Mouse (Mus musculus) hindbrain, embryonic 13.5 days (tissue): Measurements from ENCODE around the gene Aldh1a2. TPM values are rescaled to one million over a fixed set of nuclear protein-coding genes. Genes with fewer than 3 reads are reported as not detected.

ENCODE experiments used
- ATAC-seq: fragments of 200-750 bp; cut with Nextera tagmentation; 2 replicates; pipeline ENCODE4 v1.8.0; 2017; ENCODE audit warnings: moderate TSS enrichment; ENCODE audit not compliant: low FRiP score
- H3K27ac ChIP-seq: fragments of 300-500 bp; sonication (generic); 2 replicates; pipeline ENCODE4 v1.5.1; 2015; ENCODE audit warnings: inconsistent platforms, mild to moderate bottlenecking, moderate library complexity
- H3K27me3 ChIP-seq: fragments of 300-500 bp; sonication (generic); 2 replicates; pipeline ENCODE4 v1.6.1; 2015; ENCODE audit warnings: mild to moderate bottlenecking, inconsistent platforms
- H3K36me3 ChIP-seq: fragments of 300-500 bp; sonication (generic); 2 replicates; pipeline ENCODE4 v1.6.1; 2015; ENCODE audit warnings: mild to moderate bottlenecking, inconsistent platforms
- H3K4me1 ChIP-seq: fragments of 300-500 bp; sonication (generic); replicated peaks from 2 replicates; pipeline ENCODE4 v1.6.1; 2015; ENCODE audit warnings: inconsistent platforms
- H3K4me2 ChIP-seq: fragments of 300-500 bp; sonication (generic); 2 replicates; pipeline ENCODE4 v1.6.1; 2015; ENCODE audit warnings: inconsistent platforms, mild to moderate bottlenecking, moderate library complexity
- H3K4me3 ChIP-seq: fragments of 300-500 bp; sonication (generic); 2 replicates; pipeline ENCODE4 v1.5.1; 2015; ENCODE audit warnings: mild to moderate bottlenecking, inconsistent platforms
- H3K9ac ChIP-seq: fragments of 300-500 bp; sonication (generic); 2 replicates; pipeline ENCODE4 v1.6.1; 2015; ENCODE audit warnings: mild to moderate bottlenecking, inconsistent platforms
- H3K9me3 ChIP-seq: fragments of 300-500 bp; sonication (generic); 2 replicates; pipeline ENCODE4 v1.6.1; 2016; ENCODE audit warnings: inconsistent platforms
- WGBS: fragments of 180-500 bp; shearing (Covaris S2); methylation state at CpG from one replicate; pipeline ENCODE4 v1.1.7; 2015; 5-methylcytosine and 5-hydroxymethylcytosine counted together
- polyA plus RNA-seq: library from polyadenylated mRNA; unstranded; fragments of >200 nt; fragmentation: Nextera tagmentation; extraction: Ambion mirVana; gene quantifications from 2 replicates; pipeline ENCODE4 v1.2.1, GENCODE M21; 2015

Aldh1a2 gene
- polyA plus RNA-seq, 1 experiment from 2014 or later: 40.4 TPM

DNA sequence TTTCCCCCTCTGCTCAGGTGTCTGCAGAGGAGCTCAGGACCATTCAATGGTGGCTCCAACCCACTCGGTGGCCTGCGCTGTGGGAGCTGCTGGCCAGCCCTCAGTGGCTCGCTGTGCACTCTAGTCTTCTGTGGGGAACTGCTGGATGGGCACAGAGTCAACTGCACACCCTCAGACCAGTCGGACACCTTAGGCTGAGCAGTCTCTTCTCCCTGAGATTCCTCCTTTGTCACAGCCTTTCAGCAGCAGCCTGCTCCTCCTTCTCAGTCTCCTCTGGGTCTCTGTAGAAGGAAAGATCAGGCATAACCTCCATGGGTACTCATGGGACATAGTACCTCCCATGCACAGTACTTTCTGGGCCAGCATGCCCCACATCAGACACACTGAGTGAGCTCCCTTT, 63.2 kb downstream of the Aldh1a2 start:
- no peak for ATAC-seq
- 92% methylated on average over 4 of the region's 4 CpGs for WGBS
- 0 out of 2 replicates have a peak, but pooled peaks cover 5% of the 10 kb centered on the region for H3K4me1 ChIP-seq
- H3K4me3 ChIP-seq: no peak overlapping the region
- no peak overlapping the region for H3K4me2 ChIP-seq
- H3K9ac ChIP-seq: no peak overlapping the region
- H3K36me3 ChIP-seq: no peaks in the 10 kb centered on the region
- no peaks in the 10 kb centered on the region for H3K27me3 ChIP-seq
- no peaks in the 10 kb centered on the region for H3K9me3 ChIP-seq
- H3K27ac ChIP-seq: no peak overlapping the region

DNA sequence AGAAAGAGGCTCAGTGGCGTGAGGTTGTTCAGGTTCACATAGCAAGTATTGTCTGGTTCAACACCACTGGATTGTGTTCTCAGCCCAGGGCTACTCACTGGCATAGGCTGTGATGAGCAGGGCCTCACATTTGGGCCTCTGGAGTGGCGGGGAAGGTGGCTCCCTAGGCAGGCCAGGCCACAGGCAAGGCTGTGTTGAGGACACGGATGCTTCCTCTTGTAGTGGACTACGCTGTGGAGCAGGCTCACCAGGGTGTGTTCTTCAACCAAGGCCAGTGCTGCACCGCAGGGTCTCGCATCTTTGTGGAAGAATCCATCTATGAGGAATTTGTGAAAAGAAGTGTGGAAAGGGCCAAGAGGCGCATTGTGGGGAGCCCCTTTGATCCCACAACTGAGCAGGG, 67.6 kb downstream of the Aldh1a2 start:
- no peak overlapping the region for H3K4me3 ChIP-seq
- 86% methylated on average over 7 of the region's 7 CpGs for WGBS
- H3K4me1 ChIP-seq: no peaks in the 10 kb centered on the region
- no peak for ATAC-seq
- H3K27me3 ChIP-seq: no peaks in the 10 kb centered on the region
- no peak overlapping the region for H3K4me2 ChIP-seq
- no peaks in the 10 kb centered on the region for H3K36me3 ChIP-seq
- no peaks in the 10 kb centered on the region for H3K9me3 ChIP-seq
- no peak overlapping the region for H3K9ac ChIP-seq
- H3K27ac ChIP-seq: no peak overlapping the region

DNA sequence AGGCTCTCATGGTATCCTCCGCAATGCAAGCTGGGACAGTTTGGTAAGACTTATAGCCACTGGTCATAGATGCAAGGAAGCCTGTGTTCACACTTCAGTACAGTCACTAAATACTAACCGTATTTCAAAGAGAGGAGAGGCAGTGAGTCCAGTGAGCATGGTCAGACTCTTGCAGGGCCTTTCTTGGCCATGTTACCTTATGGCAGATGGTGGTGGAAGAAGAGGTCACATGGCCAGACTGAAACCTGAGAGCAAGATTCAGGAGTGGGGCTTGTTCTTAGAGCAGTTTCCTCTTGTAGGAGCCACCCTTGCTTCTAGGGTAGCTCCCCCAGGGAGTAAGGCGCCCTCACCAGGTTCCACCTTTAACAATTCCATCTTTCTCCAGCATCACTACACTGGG, 69.6 kb downstream of the Aldh1a2 start:
- Histone ChIP-seq H3K4me3 (no peak overlapping the region), H3K36me3 (no peaks in the 10 kb centered on the region)
- ATAC-seq: no peak

DNA sequence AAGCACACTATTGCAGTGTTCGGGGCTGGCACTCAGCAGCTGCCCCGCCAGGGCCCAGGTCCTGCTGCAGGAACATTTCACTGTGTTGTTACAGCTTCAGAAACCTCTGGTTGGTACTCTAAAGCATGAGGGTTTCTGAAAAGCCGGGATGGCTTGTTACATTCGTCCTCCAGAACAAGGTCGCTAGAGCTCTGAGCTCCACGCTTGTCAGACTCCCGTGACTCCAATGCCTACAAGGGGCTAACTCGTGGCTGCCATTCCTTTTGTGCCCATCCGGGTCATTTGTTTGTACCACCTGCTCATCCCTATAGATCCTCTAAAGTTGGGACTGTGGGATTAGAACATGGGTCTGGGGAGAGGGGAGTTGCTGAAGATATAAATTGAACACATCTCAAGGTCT, 70.8 kb downstream of the Aldh1a2 start:
- no peak overlapping the region for H3K27ac ChIP-seq
- H3K4me2 ChIP-seq: no peak overlapping the region
- H3K36me3 ChIP-seq: no peaks in the 10 kb centered on the region
- H3K9ac ChIP-seq: no peak overlapping the region
- no peaks in the 10 kb centered on the region for H3K4me1 ChIP-seq
- no peaks in the 10 kb centered on the region for H3K27me3 ChIP-seq
- no peak for ATAC-seq
- no peak overlapping the region for H3K4me3 ChIP-seq
- WGBS: 87% methylated on average over 9 of the region's 9 CpGs
- no peaks in the 10 kb centered on the region for H3K9me3 ChIP-seq

More for the DNA sequence above, 69.6 kb downstream of the Aldh1a2 start:
- no peak overlapping the region for H3K4me2 ChIP-seq
- WGBS: 92% methylated on average over 3 of the region's 3 CpGs
- H3K4me1 ChIP-seq: no peaks in the 10 kb centered on the region
- H3K9ac ChIP-seq: no peak overlapping the region
- no peaks in the 10 kb centered on the region for H3K27me3 ChIP-seq
- no peak overlapping the region for H3K27ac ChIP-seq
- H3K9me3 ChIP-seq: no peaks in the 10 kb centered on the region

DNA sequence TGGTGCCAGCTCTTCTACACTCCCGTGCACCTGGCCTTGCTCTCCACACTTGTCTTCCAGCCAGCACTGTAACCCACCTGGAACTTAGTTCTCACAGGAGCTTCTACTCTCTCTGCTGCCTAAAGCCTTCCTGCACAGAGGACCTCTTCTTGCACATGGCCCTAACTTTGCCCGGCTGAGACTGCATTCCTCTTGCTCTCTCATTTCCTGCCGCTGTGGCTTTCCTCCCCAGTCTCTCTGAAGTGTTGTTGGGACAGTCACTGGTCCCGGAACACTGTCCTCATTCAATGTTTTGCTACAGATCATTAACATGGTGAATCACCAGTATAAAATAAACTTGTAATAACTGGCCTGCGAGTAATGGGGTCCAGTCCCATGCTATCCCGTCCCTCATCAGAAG, 73.1 kb downstream of the Aldh1a2 start:
- 88% methylated on average over 6 of the region's 6 CpGs for WGBS
- no peak for ATAC-seq

DNA sequence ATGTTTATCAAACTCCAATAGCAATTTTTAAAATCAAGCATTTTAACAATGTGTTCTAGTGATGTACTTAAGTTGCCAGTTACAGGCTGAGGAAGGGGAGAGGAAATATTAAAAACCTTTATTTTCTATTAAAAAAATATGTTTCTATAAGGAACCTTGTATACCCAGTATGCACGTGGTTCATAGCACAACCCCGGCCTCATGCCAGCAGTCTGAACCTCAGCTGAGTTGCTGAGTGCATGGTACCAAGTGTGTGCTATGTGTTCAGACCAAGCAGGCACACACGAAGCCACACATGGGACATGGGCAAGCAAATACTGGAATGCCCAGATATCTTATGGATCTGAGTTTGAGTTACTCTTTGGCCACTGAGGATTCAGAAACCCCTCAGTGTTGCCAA, 74.2 kb downstream of the Aldh1a2 start:
- no peak overlapping the region for H3K27ac ChIP-seq
- WGBS: 83% methylated on average over 3 of the region's 3 CpGs
- no peak overlapping the region for H3K4me2 ChIP-seq
- no peak overlapping the region for H3K9ac ChIP-seq
- no peak overlapping the region for H3K4me3 ChIP-seq
- H3K9me3 ChIP-seq: no peaks in the 10 kb centered on the region
- no peak for ATAC-seq
- H3K4me1 ChIP-seq: no peaks in the 10 kb centered on the region
- no peaks in the 10 kb centered on the region for H3K36me3 ChIP-seq
- no peaks in the 10 kb centered on the region for H3K27me3 ChIP-seq

More for the DNA sequence above, 73.1 kb downstream of the Aldh1a2 start:
- Histone ChIP-seq H3K36me3 (no peaks in the 10 kb centered on the region), H3K27ac (no peak overlapping the region), H3K4me1 (no peaks in the 10 kb centered on the region), H3K4me2 (no peak overlapping the region), H3K27me3 (no peaks in the 10 kb centered on the region), H3K4me3 (no peak overlapping the region), H3K9me3 (no peaks in the 10 kb centered on the region), H3K9ac (no peak overlapping the region)

DNA sequence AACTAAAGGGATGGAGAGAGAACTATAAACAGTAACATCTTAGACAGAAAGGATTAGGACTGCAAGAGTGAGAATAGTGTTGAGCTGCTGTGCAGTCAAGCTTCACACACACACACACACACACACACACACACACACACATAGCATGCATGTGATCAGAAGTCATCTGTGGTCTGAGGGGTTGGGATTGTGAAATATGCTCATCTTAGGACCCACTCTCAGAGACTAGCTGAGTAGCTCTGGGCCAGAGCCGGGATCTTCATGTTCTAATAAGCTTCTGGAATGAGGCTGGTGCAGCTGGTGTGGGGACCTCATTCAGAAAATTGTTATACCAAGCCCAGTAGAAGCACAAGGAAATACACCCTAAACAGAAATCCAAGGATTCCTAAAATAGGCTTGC, 75.1 kb downstream of the Aldh1a2 start:
- Histone ChIP-seq H3K4me1 (no peaks in the 10 kb centered on the region), H3K27ac (no peak overlapping the region), H3K4me2 (no peak overlapping the region), H3K27me3 (no peaks in the 10 kb centered on the region), H3K36me3 (no peaks in the 10 kb centered on the region), H3K9me3 (no peaks in the 10 kb centered on the region), H3K4me3 (no peak overlapping the region), H3K9ac (no peak overlapping the region)
- 91% methylated on average over 1 of the region's 1 CpGs for WGBS
- ATAC-seq: no peak

DNA sequence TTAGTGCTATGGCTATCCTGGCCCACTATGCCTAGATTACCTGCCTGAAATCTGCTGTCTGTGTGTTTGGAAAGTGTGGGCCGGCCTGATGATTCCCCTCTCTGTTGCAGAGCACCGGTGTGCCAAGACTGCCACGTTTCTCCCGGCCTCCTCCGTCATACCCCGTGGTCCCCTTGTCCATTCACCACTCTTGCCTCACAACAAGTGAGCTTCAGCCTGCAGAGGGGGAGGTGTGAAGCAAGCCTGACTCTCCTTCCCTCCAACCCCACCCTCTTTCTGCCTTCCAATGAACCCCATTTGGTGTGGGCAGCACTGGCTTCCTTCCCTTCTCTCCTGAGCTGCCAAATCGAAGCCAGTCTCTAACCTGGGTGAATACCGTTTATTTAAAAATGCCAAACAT, 79.9 kb downstream of the Aldh1a2 start:
- H3K4me2 ChIP-seq: no peak overlapping the region
- ATAC-seq: no peak

DNA sequence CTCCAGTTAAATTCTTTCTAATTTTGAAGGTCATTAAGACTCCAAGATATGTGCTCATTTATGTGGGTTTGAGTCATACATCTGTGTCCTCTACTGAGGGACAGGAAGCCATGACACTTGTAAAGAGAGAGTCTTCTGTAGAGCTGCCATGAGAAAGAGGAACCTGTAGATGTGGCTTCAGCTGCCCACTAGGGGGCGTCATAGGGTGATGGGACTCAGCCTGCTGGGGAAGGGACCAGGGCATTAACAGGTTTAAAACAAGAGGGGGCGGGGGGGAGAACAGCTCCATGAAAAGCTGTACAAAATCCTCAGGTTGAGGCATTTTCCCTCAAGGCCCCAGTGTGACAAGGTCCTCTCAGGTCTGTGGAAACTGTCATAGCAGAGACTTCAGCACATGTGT, 88.0 kb downstream of the Aldh1a2 start:
- H3K9ac ChIP-seq: no peak overlapping the region
- WGBS: 52% methylated on average over 2 of the region's 2 CpGs

More for the DNA sequence above, 79.9 kb downstream of the Aldh1a2 start:
- no peaks in the 10 kb centered on the region for H3K36me3 ChIP-seq
- no peaks in the 10 kb centered on the region for H3K9me3 ChIP-seq
- no peak overlapping the region for H3K4me3 ChIP-seq
- H3K27me3 ChIP-seq: no peaks in the 10 kb centered on the region
- no peak overlapping the region for H3K9ac ChIP-seq
- H3K27ac ChIP-seq: no peak overlapping the region
- no peaks in the 10 kb centered on the region for H3K4me1 ChIP-seq
- WGBS: 76% methylated on average over 8 of the region's 8 CpGs

DNA sequence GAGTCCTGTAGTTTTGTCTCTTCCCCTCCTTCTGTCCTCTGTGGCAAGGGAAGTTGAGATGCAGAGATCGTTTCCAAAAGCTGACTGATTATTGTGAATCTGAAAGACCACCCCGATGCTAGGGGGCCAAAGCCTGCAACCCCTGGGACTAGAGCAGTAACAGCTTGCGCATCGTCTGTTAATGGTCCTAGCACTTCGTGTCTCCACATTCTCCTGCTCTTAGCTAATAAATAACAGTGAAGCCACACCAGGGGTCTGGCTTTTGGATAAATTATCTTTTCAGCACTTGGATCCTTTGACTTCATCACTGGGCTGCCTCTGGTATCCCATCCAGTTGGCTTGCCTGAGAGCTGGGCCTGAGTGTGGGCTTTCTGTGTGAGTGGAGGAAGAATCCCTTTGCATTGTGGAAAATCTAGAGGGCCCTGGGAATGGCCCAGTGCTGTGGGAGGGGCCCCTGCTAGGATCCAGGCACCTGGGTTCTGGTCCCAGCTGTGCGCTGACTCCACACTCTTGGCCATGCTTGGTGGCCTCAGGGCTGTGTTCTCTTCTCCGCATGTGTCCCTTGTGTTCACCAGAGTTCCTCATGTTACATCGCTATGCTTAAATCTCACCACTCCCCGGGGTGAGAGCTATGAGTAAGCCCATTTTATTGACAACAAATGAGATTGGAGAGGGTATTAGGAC, 91.7 kb downstream of the Aldh1a2 start:
- Histone ChIP-seq H3K4me1 (no peaks in the 10 kb centered on the region), H3K27ac (no peak overlapping the region), H3K36me3 (no peaks in the 10 kb centered on the region), H3K9ac (no peak overlapping the region), H3K4me3 (no peak overlapping the region), H3K9me3 (no peaks in the 10 kb centered on the region), H3K4me2 (no peak overlapping the region), H3K27me3 (no peaks in the 10 kb centered on the region)
- WGBS: 72% methylated on average over 9 of the region's 9 CpGs
- no peak for ATAC-seq

More for the DNA sequence above, 88.0 kb downstream of the Aldh1a2 start:
- Histone ChIP-seq H3K27ac (no peak overlapping the region), H3K27me3 (no peaks in the 10 kb centered on the region), H3K36me3 (no peaks in the 10 kb centered on the region), H3K9me3 (no peaks in the 10 kb centered on the region), H3K4me2 (no peak overlapping the region), H3K4me3 (no peak overlapping the region), H3K4me1 (no peaks in the 10 kb centered on the region)
- no peak for ATAC-seq

DNA sequence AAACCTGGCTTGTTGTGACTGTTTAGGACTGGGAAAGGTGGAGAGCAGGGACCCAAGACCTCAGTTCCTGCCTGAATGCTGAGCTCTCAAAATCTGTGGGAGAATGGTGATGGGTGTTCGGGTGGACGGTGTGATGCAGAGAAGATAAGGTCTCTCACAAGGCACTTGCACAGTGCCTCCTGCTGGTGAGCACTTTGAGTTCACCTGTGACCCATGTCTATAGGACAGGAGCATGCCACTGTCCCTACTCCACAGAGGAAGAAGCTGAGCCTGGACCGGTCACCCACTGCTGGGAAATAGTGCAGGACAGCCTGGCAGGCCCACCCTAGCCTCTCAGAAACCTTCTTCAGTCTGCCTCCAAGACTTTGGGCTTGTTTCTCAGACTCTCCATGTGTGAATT, 100.4 kb downstream of the Aldh1a2 start:
- no peaks in the 10 kb centered on the region for H3K9me3 ChIP-seq
- no peak overlapping the region for H3K4me2 ChIP-seq
- no peak overlapping the region for H3K27ac ChIP-seq
- H3K4me3 ChIP-seq: no peak overlapping the region
- WGBS: 80% methylated on average over 3 of the region's 3 CpGs
- no peak overlapping the region for H3K9ac ChIP-seq
- no peaks in the 10 kb centered on the region for H3K27me3 ChIP-seq
- no peak for ATAC-seq
- no peaks in the 10 kb centered on the region for H3K4me1 ChIP-seq
- H3K36me3 ChIP-seq: no peaks in the 10 kb centered on the region

DNA sequence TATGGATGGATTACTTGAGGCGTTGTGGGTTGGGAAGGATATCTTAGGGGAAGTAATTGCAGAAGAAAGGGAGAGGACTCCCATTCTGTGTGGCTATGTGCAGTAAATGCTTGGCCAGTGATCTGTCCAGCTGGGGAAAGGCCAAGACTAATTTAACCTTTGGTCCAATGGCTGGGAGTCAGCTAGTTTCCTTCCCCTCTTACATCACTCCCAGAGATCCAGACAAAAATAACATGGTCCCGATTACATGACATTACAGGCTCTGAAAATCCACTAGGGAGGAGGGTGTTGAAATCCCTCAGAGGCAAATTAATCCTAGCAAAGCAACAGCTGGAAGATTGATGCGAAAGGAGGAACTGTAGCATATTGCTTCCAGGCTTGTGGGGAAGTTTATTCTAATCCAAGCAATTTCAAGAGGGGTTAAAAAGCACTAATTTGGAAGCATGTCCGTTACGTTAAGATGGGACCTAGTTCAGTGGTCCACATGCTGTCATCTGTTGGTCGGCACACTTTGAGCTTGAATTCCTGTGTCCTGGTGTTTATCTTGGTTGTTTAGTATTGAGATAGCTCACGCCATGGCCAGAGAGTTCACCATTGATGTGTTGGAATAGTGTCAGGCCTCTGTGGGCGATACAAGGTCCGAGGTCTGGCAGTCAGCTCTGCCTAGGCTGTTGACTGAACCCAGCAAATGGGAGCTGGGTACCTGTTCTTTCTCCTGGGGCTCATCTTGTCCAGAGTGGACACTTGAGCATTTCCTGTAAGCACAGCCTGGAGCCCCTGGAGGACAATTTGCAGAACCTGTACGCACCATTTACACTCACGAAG, 101.7 kb downstream of the Aldh1a2 start:
- no peaks in the 10 kb centered on the region for H3K9me3 ChIP-seq
- no peak for ATAC-seq
- 82% methylated on average over 11 of the region's 11 CpGs for WGBS
- no peaks in the 10 kb centered on the region for H3K36me3 ChIP-seq
- no peaks in the 10 kb centered on the region for H3K27me3 ChIP-seq
- H3K4me2 ChIP-seq: no peak overlapping the region
- no peaks in the 10 kb centered on the region for H3K4me1 ChIP-seq
- H3K27ac ChIP-seq: no peak overlapping the region
- H3K9ac ChIP-seq: no peak overlapping the region
- H3K4me3 ChIP-seq: no peak overlapping the region

DNA sequence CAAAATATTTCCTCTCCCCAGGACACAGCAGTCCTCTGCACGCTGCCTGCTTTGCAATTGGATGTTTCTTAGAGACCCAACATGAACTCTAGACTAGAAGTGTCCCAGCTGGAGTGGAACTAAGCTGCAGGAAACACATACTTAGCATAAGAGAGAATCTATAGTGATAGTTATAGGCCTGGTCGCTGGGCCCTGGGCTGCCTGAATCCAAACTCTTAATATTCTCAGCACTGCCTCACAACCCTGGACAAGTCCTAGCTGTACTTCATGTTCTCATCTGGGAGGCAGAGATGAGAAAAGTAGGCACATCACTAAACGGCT, 102.3 kb downstream of the Aldh1a2 start:
- Histone ChIP-seq H3K4me3 (no peak overlapping the region), H3K9ac (no peak overlapping the region), H3K36me3 (no peaks in the 10 kb centered on the region), H3K27ac (no peak overlapping the region), H3K4me1 (no peaks in the 10 kb centered on the region), H3K9me3 (no peaks in the 10 kb centered on the region), H3K27me3 (no peaks in the 10 kb centered on the region), H3K4me2 (no peak overlapping the region)
- WGBS: 77% methylated on average over 3 of the region's 3 CpGs
- no peak for ATAC-seq
